Mouse (Mus musculus) kidney, adult 2 months (tissue): Measurements from ENCODE around the gene Prss29.

ENCODE experiments used
- CTCF ChIP-seq: fragments of 200-500 bp; conservative IDR thresholded peaks from 2 replicates; pipeline ENCODE4 v1.5.1; 2011; ENCODE audit warnings: low read depth, mild to moderate bottlenecking, control low read depth, low read length, moderate library complexity, mixed read lengths; ENCODE audit not compliant: insufficient read depth, insufficient read length
- POLR2A ChIP-seq: fragments of 200-500 bp; IDR thresholded peaks from one replicate; pipeline ENCODE4 v1.6.1; 2011; ENCODE audit warnings: low read depth, low read length, control low read depth

GRCm38 (mm10) chr17:25320819-25321218 is 2.4 kb downstream of the Prss29 start:
- no peak for TF ChIP-seq POLR2A
- no peak for TF ChIP-seq CTCF
